Mouse (Mus musculus): ENCODE data around the gene Ankfn1.

The Ankfn1 gene

GRCm38 (mm10) chr11:89579111-89579510, 198.3 kb downstream of the Ankfn1 start:
- no peak for DNase-seq (ENCODE audit: low read depth)

GRCm38 (mm10) chr11:89574269-89574838, 203.1 kb downstream of the Ankfn1 start:
- DNase-seq (ENCODE audit: low read depth): no peak

GRCm38 (mm10) chr11:89569391-89570145, 207.9 kb downstream of the Ankfn1 start:
- no peak for DNase-seq (ENCODE audit: low read depth)

GRCm38 (mm10) chr11:89568246-89568645, 209.2 kb downstream of the Ankfn1 start:
- no peak for DNase-seq (ENCODE audit: low read depth)

GRCm38 (mm10) chr11:89551441-89551840, 226.0 kb downstream of the Ankfn1 start:
- DNase-seq (ENCODE audit: low read depth): no peak

GRCm38 (mm10) chr11:89550921-89551320, 226.5 kb downstream of the Ankfn1 start:
- no peak for DNase-seq (ENCODE audit: low read depth)

- DNase-seq (ENCODE audit: low read depth): no peak
Observed at GRCm38 (mm10) chr11:89548786-89549185, 228.7 kb downstream of the Ankfn1 start.

GRCm38 (mm10) chr11:89546164-89546563, 231.3 kb downstream of the Ankfn1 start:
- DNase-seq (ENCODE audit: low read depth): no peak

GRCm38 (mm10) chr11:89544856-89545817, 232.3 kb downstream of the Ankfn1 start:
- DNase-seq (ENCODE audit: low read depth): no peak

- no peak for DNase-seq (ENCODE audit: low read depth)
Observed at GRCm38 (mm10) chr11:89538376-89538775, 239.1 kb downstream of the Ankfn1 start.

GRCm38 (mm10) chr11:89527800-89528430, 249.5 kb downstream of the Ankfn1 start:
- DNase-seq (ENCODE audit: low read depth): no peak

GRCm38 (mm10) chr11:89515501-89515901, 262.0 kb downstream of the Ankfn1 start:
- no peak for DNase-seq (ENCODE audit: low read depth)

GRCm38 (mm10) chr11:89508675-89509324, 268.7 kb downstream of the Ankfn1 start:
- no peak for DNase-seq (ENCODE audit: low read depth)

GRCm38 (mm10) chr11:89506595-89507245, 270.7 kb downstream of the Ankfn1 start:
- no peak for DNase-seq (ENCODE audit: low read depth)

GRCm38 (mm10) chr11:89505046-89505445, 272.4 kb downstream of the Ankfn1 start:
- DNase-seq (ENCODE audit: low read depth): no peak

GRCm38 (mm10) chr11:89501796-89502195, 275.7 kb downstream of the Ankfn1 start:
- no peak for DNase-seq (ENCODE audit: low read depth)

- DNase-seq (ENCODE audit: low read depth): no peak
Observed at GRCm38 (mm10) chr11:89500961-89501360, 276.5 kb downstream of the Ankfn1 start.

GRCm38 (mm10) chr11:89481084-89481483, 296.4 kb downstream of the Ankfn1 start:
- no peak for DNase-seq (ENCODE audit: low read depth)

GRCm38 (mm10) chr11:89476927-89477326, 300.5 kb downstream of the Ankfn1 start:
- DNase-seq (ENCODE audit: low read depth): no peak

GRCm38 (mm10) chr11:89476047-89476446, 301.4 kb downstream of the Ankfn1 start:
- no peak for DNase-seq (ENCODE audit: low read depth)

GRCm38 (mm10) chr11:89472871-89473270, 304.6 kb downstream of the Ankfn1 start:
- no peak for DNase-seq (ENCODE audit: low read depth)

Data from naive thymus-derived CD4-positive, alpha-beta T cell, adult 2 months (primary cell).